Mouse (Mus musculus) cerebellum, adult 2 months (tissue): ENCODE results near the gene Wfdc15a.

ENCODE experiments used
- CTCF ChIP-seq: fragments of 200-500 bp; IDR thresholded peaks from 2 replicates; pipeline ENCODE4 v1.5.1; 2011; ENCODE audit warnings: low read depth, mild to moderate bottlenecking, control low read depth, low read length, moderate library complexity, borderline replicate concordance; ENCODE audit not compliant: insufficient read depth
- POLR2A ChIP-seq: fragments of 200-500 bp; IDR thresholded peaks from 2 replicates; pipeline ENCODE4 v1.6.1; 2011; ENCODE audit warnings: low read length, control low read depth, borderline replicate concordance; ENCODE audit not compliant: insufficient read depth

DNA sequence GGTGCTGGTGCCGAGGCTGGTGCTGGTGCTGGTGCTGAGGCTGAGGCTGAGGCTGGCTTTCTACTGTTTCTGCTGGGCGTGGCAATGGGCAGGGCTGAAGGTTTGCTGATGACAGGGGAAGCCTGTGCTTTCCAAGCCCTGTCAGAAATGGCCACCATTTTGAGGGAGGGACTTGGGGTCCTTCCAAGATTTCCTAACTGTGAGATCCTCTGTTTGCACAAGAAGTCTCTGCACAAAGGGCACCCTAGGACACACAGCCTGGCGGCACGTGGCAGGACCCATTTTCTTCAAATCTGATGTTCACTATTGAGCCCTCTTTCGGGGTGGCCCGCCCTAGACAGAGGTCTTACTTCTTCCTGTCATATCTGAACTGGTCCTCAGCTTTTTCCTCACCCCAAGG is 9.4 kb downstream of the Wfdc15a start, which contains the start of gene Wfdc12:
- TF ChIP-seq CTCF (no peak), POLR2A (no peak)
